Mouse (Mus musculus): ENCODE measurements at regions not wholly inside any gene's neighbourhood (a gene's known extent, or its start where the extent isn't known, plus 50 kb on each side); places are given as distances from the start of the nearest gene placed in this dataset.

DNA sequence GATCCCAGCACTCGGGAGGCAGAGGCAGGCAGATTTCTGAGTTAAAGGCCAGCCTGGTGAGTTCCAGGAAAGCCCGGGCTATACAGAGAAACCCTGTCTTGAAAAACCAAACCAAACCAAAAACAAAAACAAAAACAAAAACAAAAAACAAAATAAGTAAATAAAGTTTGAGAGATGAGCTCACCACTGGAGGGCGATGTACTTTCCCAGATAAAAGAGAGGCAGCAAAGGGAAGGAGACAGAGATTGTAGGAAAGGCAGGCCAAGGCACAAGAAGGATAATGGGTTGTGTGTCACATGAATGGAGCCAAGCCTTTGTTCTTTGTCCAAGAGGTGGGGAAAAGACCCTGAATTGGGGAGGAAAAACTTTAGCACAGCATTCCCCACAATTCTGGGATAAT lies 67.6 kb upstream of the Tmem92 start:
- H3K4me1 ChIP-seq (replicated peaks) = no peaks in the 10 kb centered on the region
- no peak overlapping the region for H3K4me2 ChIP-seq
- no peak overlapping the region for H3K4me3 ChIP-seq
- no peaks in the 10 kb centered on the region for H3K36me3 ChIP-seq
- H3K9ac ChIP-seq = no peak overlapping the region
- H3K27me3 ChIP-seq = no peaks in the 10 kb centered on the region
- H3K9me3 ChIP-seq = no peaks in the 10 kb centered on the region
- WGBS = 87% methylated on average over 3 of the region's 3 CpGs
- no peak overlapping the region for H3K27ac ChIP-seq
- no peak for ATAC-seq (ENCODE audit: low FRiP score)

DNA sequence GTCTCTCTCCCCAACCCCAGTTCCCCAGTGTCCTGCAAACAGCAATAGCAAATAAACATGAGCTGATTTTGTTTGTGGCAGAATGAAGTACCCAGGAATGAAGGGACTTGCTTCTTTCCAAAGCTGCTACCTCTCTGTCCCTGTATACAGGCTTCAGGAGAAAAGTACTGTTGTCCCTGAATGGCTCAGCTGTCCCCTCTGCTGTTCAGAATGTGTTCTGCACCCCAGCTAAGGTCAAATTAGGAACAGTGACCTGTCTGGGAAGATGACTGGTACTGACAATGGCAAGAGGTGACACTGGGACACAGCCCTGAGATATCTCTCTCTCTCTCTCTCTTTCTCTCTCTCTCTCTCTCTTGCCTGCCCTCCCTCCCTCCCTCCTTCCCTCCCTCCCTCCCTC lies 56.6 kb upstream of the Tmem92 start:
- H3K27ac ChIP-seq = no peak overlapping the region
- no peak overlapping the region for H3K9ac ChIP-seq
- 0 out of 2 replicates have a peak, but pooled peaks cover 4% of the 10 kb centered on the region for H3K27me3 ChIP-seq
- no peak overlapping the region for H3K4me3 ChIP-seq
- H3K4me2 ChIP-seq = no peak overlapping the region
- H3K36me3 ChIP-seq = no peaks in the 10 kb centered on the region
- ATAC-seq (ENCODE audit: low FRiP score) = no peak
- H3K9me3 ChIP-seq = no peaks in the 10 kb centered on the region
- no peaks in the 10 kb centered on the region for H3K4me1 ChIP-seq (replicated peaks)

DNA sequence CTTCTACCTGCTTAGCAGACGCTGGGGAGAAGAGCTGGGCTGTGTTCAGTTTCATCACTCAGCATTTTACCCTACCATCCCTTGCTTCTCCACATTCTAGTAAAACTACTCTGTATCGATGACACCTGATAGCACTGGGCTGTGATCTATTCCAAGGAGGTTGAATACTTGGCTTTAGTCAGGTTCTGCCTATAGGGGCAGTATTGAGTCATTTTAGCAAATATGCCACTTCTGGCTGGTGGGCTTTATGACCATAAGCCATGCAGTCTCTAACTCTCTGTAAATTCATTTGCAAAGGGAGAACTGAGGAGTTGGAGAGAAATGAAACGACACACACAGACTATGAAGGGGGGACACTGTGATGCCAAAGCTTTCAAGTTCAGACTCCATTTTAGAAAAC lies 55.6 kb upstream of the Tmem92 start:
- no peak overlapping the region for H3K9ac ChIP-seq
- H3K27ac ChIP-seq = no peak overlapping the region
- no peaks in the 10 kb centered on the region for H3K4me1 ChIP-seq (replicated peaks)
- 0 out of 2 replicates have a peak, but pooled peaks cover 4% of the 10 kb centered on the region for H3K27me3 ChIP-seq
- H3K9me3 ChIP-seq = no peaks in the 10 kb centered on the region
- WGBS = 71% methylated on average over 3 of the region's 3 CpGs
- no peaks in the 10 kb centered on the region for H3K36me3 ChIP-seq
- H3K4me2 ChIP-seq = no peak overlapping the region
- ATAC-seq (ENCODE audit: low FRiP score) = no peak
- H3K4me3 ChIP-seq = no peak overlapping the region

DNA sequence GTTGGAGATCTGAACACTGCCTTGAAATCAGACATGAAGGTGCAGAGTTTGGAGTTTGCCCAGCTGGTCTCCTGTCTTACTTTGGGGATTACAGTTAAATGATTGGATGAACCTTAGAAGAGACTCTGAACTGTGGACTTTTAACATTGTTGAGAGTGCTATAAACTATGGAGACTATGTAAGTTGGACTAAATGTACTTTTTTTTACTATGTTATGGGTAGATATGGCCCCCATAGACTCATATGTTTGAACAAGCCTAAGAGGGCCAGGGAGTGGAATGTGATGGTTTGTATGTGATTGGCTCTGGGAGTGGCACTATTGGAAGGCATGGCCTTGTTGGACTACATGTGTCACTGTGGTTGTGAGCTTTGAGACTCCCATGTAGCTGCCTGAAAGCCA lies 53.8 kb upstream of the Tmem92 start:
- H3K4me1 ChIP-seq (replicated peaks) = no peaks in the 10 kb centered on the region
- no peaks in the 10 kb centered on the region for H3K9me3 ChIP-seq

DNA sequence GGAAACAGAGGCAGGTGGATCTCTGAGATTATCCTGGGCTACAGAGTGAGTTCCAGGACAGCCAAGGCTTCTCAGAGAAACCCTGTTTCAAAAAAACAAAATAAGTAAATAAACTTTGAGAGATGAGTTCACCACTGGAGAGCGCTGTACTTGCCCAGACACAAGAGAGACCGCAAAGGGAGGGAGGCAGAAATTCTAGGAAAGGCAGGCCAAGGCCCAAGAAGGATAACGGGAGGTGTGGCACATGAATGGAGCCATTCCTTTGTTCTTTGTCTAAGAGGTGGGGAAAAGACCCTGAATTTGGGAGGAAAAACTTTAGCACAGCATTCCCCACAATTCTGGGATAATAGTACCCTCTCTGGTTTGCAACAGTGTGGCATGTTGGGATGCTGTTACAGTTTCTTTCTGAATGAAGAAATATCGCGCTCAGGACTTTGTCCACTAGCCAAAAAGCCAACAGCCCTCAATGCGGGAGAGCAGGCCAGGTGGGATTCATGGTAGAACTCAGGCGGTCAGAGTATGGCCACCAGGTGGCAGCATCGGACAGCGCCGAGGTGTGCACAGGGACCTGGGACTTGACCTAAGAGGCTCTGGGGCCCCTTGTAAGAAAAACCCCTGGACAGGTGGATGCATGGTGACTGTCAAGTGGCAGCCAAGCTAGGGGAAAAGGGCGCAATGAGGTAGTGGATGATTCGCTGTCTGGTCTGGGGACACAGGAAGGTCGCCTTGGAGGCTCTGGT lies 49.9 kb upstream of the Tmem92 start:
- Histone ChIP-seq H3K27me3 (0 out of 2 replicates have a peak, but pooled peaks cover 4% of the 10 kb centered on the region), H3K4me1 (replicated peaks) (no peaks in the 10 kb centered on the region), H3K27ac (no peak overlapping the region), H3K4me3 (no peak overlapping the region), H3K9me3 (no peaks in the 10 kb centered on the region), H3K4me2 (no peak overlapping the region), H3K36me3 (no peaks in the 10 kb centered on the region), H3K9ac (no peak overlapping the region)
- 28% methylated on average over 13 of the region's 13 CpGs for WGBS
- no peak for ATAC-seq (ENCODE audit: low FRiP score)

More for the DNA sequence above, 53.8 kb upstream of the Tmem92 start:
- no peak for ATAC-seq (ENCODE audit: low FRiP score)
- no peak overlapping the region for H3K4me2 ChIP-seq
- no peak overlapping the region for H3K4me3 ChIP-seq
- no peak overlapping the region for H3K27ac ChIP-seq
- H3K27me3 ChIP-seq = 0 out of 2 replicates have a peak, but pooled peaks cover 4% of the 10 kb centered on the region
- H3K9ac ChIP-seq = no peak overlapping the region
- no peaks in the 10 kb centered on the region for H3K36me3 ChIP-seq
